Mouse (Mus musculus) natural killer cell, adult 2 months (primary cell): ENCODE measurements around the gene Prr7.
A peak's percentile ranks its signal among the peaks of the same experiment; 100 is the strongest.

Experiments
- DNase-seq, 2 experiments: peaks; one replicate each; pipeline ENCODE4 v3.0.0; 2022; ENCODE audit warnings: low spot score in 2 of 2

Gene Prr7

DNA sequence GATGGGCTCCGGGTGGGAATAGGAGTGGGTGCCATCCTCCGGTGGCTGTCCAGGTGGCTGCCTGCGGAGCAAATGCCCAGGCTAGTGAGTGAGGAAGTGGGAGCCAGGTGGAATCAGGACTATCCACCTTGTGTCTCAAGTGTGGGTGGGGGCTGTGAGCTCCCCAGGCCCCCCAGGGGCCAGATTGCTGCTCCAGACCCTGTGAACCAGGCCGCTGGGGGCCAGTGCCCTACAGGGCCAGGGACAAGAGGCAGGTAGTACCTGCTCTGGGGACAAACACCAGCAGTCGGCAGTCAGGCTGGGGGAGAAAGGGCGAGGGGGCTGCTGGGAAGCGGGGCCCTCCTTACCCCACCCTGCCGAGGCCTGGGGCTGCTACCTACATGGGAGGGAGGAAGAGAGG lies 12.2 kb downstream of the Prr7 start:
- DNase-seq, result no peak

DNA sequence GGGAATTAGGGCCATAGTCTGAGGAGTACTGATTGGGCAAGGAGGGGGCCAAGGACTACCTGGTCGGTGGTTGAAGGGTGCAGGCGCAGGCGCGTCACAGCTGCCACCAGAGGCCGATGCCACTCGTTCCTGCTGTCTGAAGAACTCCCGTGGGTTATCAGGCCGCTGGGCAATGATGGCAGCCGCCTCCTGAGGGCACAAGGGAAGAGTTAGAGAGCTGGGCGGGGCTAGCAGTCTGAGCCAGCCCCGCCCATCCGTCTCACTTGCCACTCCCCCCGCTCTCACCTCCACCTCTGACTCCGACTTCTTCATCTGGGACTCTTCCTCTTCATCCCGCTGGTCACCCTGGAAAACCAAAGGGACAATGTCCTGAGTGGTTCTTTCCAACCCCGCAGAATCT lies 13.4 kb downstream of the Prr7 start:
- no peak for DNase-seq

DNA sequence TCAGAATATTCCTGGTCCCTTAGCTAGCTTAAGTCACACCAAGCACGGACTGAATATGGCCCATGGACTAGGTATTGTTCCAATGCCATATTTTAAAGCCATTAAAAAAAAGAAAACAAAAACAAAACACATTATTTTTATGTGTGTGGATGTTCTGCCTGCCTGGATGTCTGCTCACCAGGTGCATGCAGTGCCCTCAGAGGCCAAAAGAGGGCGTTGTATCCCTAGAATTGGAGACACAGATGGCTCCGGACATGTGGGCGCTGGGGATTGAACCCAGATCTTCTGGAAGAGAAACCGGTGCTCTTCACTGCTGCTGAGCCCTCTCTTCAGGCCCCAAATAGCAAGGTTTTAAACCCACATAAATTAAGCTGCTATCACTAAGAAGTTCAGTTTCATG lies 14.0 kb downstream of the Prr7 start:
- peak in 1 of 2 experiments; percentile 45 for DNase-seq

DNA sequence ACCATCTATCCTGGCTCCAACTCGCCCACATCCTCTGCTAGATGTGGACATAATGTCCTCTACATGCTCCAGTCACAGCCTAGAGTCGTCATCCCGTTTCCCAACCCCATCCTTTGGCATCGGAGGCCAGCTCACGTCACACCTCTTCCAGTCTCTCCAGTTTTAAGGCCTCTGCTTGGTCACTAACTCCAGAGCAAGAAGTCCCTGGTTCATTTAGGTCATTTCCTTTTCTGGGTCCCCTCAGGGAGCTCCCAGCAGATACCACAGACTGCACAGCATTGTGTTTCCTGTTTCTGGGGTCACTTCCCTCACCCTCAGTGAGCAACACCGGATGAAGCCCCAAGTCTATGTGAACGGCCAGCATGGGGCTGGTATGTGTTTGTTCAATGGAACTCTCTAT lies 14.9 kb downstream of the Prr7 start:
- peak; percentile 53 to 64 for DNase-seq

DNA sequence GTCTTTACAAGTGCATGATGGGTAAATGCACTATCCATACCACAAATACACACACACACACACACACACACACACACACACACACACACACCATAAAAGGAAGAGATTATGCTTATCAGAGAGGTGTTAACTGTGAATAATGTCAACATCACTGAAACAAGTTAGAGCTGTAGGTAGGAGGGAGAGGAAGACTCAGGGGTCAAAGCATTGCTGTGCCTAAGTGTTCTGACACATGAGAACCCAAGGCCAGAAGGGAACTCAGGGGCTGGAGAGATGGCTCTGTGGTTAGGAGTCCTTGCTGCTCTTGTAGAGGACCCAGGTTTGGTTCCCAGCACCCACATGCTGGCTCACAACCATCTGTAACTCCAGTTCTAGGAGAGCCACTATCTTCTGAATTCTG lies 15.9 kb downstream of the Prr7 start:
- DNase-seq, result no peak

DNA sequence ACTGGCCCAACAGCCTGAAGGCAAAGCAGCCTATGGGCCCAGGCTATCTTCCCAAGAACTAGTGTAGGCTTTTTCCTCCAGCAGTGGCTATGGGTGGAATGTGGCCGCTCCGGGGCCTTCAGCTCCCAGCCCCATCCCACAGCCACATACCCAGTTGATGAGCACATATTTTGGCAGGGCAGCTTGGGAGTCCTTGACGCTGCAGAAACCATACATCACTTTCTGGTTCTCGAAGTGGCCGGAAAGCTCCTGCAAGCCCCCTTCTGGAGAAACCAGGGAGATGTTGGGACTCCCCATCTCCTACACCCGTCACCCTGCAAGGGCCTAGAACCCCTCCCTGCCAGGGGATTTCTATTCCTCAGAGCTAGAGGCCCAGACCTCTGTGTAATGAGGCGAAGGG lies 18.5 kb downstream of the Prr7 start:
- DNase-seq, result no peak

DNA sequence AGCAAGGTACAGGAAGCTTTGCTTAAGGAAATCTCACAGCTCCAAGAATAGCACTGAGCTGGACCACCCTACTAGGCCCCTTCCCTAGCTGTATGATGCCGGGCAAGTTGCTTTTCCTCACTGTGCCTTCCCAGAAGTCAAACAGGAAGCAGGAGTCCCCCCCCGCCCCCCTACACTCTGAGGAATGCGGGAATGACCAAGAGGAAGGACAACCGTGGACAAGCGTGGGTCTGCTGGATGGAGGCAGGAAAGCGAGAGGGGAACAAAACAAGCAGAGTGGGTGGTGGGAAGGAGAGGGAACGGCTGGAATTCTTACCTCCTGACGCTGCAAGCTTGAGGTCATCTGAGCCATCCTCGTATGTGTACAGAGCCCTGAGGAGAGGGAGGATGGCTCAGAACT lies 19.0 kb downstream of the Prr7 start:
- DNase-seq, result no peak

DNA sequence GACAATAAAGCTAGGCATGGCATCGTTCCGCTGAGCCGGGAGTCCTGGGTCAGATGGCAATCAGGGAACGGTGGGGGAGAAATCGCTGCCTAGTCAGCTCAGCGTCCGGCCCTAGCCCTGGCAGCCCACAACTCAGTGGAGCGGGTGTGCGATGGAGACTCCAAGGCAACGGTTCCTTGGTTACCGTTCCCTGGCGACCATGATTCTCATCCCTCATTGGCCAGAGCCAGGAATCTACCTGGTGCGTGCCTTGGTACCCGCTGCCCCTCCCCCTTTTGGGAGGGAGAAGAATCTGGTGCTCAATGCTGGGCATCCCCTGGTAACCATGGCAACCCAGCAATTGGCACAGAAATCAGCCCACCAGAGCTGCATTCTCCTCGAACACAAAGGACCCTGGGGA lies 19.5 kb downstream of the Prr7 start:
- no peak for DNase-seq

DNA sequence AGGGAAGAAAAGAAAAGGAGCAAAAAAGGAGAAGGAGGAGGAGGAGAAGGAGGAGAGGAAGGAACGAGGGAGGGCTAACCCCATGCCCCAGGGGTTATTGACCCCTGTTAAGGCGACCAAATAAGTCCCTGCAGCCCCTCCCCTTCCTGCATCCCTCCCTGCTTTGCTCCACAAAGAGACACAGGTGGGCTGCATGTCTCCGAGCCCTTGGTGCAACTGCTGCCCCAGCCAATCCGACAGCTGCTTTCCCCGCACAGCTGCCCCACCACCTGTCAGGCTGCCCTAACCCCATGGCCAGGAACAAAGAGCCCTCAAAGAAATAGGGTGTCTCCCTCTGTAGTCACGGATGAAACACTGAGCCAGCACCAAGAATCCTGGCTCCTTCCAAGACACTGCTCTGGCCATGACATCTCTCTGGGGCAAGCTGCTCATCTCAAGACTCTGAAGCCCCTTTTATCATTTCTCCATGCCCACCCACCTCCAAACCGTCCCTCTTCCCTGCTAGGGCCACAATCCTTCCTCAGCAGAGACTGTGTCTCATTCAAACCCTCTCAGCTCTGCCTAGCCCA lies 20.5 kb downstream of the Prr7 start:
- no peak for DNase-seq

DNA sequence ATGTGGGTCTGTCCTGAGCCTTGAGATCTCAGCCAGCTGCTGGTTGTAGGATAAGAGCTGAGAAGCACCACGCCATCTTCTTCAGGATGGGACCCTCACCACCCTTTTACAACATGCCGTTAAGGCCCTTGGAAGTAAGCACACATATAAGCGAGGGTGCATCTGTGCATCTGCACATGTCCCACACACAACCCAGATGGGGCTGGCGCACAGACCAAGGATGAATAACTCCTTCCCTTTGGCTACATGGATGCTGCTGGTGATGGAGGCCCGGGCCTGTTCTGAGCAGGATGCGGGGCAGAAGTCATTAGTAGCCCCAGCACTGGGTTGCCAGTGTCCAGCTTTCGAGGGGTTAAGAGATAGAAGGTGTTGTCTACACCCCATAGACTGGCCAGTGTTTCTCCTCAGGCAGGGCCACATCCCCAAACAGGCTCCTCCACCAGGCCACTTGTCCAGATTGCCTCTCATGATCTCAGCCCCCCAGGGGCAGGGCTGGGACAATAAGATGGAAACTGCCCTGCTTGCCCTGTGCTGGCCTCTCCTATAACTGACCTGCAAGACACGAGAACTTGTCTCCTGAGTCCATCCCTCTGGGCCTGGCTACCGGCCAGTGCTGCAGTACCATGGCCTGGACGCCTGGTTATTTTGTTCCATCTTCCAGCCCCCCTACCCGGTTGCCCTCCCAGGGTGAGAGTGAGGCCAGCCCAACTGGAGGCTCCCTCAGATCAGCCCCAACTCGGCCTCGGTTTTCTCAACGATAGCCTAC lies 22.1 kb downstream of the Prr7 start:
- DNase-seq, result no peak

DNA sequence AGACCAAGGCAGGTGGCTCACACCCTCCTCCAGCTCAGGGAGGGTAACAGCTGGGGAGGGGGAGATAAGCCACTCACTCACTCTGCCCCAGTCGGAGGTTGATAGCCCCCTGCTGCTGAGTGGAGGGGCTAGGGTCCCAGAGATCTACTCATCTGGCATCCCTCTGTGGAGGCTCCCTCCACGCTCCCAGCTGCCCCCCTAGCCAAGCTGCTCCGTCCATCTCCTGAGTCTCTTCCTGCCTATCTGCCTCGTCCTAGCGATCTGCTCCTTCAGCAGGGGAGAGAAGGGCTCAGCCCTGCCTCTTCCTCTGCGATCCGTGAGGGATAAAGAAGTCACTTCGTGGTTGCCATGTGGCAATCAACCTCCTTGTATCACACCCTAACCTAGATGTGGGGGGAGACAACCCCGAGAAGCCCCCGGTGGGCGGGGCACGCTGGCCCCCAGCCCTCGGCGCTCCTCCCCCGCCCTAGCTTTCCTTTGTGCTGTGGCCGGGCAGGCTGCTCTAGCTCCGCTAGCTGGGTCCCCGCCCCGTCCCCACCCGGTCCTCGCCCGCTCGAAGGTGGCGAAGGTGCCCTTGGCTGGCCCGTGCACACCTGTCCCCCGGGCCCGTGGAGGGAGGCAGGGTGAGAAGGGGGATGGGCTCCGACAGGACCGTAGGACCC lies 23.0 kb downstream of the Prr7 start:
- no peak for DNase-seq

DNA sequence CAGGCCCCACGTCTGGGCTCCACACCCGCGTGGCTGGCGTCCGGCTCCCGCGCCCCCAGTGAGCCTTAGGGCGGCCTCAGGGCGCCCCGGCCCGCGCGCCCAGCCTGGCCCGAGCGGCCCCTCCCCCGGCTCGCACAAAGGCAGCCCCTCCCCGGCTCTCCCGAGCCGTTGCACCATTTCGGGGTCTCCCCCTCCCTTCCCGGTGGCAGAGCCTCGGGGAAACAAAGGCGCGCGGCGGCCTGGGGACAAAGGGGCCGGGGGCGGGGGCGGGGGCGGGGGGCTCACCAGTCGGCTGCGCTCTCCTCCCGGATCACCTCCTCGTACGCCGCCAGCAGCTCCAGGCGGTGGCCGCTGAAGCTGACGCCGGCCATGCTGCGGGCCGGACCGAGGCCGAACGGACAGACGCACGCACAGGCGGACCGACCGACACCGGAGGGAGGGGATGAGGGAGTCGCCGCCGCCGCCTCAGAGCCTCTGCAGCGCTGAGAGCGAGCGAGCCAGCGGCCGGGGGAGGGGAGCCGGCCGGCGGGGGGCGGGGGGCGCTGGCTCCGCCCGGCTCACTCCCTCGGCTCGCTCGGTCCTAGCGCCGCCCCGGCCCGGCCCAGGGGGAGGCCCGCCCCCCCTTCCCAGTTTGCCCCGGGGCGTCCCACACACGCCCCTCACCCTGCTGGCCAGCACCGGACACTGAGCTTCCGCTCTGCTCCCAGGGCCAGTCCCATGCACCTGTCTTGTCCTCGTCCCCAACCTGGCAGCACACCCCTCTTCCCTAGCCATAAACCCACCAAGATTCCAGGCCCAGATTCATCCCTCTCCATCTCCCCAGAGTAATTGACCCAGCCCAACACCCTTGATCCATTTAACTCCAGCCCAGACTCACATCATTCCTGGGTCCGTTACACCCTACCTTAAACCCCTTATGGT lies 23.8 kb downstream of the Prr7 start, which contains the start of gene Dbn1:
Gene Dbn1, minus strand, starts transcription at position 534 of the 921 bp plus-strand sequence.
- no peak for DNase-seq

DNA sequence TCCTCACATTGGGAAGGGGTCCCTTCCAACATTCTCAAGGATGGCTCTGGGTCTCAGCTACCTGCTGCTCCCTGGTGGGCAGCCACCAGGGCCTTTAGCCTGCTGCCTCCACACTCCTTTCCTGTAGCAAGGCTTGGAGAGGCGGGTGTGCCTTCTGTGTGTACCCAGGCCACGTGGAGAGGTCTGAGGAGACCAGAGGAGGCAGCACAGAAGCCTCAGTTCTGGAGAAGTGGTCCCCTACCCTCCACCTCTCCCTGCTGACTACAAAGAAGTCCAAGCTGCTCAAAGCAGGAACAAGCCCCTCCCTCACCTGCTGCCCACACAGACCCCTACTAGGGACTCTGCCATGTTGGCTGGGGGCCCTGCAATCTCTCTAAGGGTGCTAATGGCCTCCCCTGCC lies 30.2 kb downstream of the Prr7 start:
- no peak for DNase-seq

DNA sequence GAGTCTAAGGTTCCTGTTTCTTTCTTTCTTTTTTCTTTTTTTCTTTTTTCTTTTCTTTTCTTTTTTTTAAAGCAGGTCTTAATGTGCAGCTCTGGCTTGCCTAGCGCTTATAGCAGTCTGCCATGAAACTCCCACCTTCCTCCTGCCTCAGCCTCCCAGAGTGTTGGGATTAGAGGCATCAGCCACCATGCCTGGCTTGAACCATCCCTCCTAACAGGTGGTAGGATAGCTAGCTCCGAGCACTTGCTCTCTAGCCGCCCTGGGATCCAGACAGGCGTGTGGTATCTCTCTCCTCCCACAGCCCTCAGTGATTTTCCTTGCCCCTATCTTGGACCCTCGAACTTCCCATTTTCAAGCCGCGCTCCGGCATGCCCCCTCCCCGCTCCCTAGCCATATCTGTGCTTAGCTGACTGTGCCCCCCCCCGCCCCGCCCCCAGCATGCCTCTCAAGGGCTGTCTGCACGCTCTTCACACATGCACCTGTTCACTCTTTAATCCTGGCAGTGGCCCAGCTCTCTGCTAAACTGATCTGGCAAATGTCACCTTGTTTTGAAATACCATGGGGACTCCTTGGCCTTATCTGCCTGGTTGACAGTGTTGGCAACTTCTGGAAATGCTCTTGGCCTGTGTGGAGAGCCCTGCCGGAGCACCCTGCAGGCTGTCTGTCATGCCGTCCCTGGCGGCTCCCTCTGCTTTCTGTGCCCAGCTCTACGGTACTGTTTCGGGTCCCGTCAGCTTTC lies 31.0 kb downstream of the Prr7 start:
- DNase-seq, result no peak

DNA sequence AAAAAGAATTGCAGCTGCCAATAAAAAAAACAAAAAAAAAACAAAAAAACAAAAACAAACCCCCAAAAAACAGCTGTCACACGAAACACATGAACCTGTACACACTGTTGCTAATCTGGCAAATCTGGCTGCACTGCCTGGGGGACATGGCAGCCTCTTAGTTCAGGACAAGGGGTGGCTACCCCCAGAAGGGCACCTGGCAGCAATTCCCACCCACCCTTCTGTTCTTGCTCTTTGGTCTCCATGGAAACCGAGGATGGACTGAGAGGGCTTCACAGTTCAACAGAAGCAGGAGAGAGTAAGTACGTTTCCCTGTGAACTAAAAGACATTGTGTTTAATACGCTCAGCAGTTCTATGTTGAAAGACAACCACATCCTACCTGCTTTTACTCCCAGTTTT lies 31.6 kb downstream of the Prr7 start:
- DNase-seq, result no peak

DNA sequence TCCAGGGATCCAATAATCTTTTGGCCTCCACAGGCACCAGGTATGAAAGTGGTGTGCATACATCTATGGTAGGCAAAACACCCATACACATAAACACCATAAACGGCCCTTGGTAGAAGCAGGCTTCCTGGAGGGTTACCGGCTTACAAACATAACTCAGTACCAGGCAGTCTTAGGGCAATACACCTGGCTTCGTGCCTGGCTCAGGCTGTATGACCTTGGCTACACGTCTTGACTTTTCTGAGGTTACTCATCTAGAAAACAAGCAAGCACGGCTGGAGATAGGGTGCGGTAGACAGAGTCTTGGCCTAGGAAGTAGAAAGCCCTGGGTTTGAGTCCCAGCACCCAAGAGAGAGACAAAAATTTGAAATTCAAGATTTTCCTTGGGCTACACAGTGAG lies 32.6 kb downstream of the Prr7 start:
- DNase-seq, result no peak

DNA sequence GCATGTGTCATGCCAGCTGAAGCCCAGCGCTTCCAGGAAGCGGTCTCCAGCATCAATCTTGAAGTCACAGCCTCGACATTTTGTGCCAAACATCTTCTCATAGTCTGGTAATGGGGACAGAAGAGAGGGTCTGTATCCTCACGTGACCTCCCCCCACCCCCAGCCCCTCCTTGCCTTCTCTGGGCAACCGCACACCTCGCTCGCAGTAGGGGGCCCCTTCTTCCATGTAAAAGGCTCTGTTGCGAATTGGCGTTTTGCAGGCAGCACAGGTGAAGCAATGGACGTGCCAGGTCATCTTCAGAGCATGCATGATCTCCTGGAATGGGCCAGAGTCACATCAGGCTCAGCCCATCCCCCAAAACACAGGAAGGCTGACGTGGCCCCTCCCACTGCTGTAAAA lies 34.8 kb downstream of the Prr7 start:
- no peak for DNase-seq

DNA sequence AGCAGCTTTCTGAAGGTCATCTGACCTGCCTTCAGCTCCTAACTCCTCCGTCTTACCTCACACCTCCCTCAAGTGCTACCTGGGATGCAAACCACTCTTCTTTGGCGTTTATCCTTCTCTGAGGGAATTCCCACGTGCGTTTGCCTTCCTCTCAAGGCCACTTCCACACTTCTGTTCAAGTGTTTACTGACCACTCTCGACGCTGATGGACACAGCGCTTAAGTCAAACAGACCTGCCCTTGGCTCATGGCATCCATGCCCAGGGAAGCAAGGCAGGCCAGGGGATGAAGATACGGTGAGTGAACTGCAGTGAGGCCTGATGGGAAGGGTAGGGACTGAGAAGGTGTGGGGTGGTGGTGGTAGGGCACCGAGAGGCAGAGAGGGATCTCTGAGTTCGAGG lies 36.5 kb downstream of the Prr7 start:
- DNase-seq, result no peak

DNA sequence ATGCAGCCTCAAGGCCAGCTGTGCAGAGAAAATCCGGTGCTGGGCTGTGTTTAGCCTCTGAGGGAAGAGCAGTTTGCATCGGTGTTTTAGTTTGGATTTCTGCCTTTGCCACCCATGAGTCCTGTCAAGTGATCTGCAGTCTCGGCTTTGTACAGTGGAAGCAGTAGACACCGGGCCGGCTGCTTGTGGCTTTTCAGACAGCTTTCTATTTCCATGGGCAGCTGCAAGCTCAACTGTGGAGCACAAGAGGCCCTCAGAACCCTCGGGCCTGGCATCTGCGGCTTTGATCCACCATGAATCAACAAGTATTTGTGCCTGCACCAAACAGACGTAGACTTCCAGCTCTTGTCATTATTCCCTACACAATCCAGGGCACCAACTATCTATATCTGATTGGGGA lies 38.3 kb downstream of the Prr7 start:
- no peak for DNase-seq

DNA sequence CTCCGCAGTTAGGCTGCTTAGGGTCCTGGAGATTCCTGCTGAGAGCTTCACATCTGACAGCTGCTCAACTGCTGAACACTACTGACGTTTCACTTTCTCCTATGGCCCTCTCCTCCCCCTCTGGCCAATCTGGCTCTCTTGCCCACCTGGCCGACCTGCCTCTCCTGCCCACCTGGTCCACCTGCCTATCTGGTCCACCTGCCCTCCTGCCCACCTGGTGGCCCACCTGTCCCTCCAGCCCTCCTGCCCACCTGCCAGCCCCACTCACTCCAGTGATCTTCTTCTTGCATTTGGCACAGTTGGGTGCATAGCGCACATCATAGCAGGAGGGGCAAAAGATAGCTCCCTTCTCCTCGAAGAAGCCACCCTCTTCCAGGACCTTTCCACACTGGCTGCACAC lies 40.3 kb downstream of the Prr7 start:
- no peak for DNase-seq

DNA sequence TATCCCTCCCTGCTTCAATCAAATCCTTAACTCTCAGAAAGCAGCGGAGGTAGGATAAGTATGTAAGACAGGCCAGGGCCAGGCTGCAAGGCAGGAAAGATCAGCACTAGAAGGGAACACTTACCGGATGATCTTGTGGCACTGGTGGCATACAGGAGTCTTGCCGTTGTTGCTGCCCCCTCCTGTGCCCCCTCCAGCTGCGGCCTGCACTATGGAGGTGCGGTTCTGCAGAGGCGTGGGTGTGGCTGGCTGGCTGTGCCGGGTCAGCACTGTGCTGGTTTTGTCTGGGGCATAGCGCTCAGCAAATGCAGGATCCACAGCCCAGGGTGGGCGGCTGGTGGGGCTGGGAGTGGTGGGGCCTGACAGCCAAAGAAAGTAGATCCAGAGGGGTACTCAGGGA lies 41.7 kb downstream of the Prr7 start:
- DNase-seq, result no peak

DNA sequence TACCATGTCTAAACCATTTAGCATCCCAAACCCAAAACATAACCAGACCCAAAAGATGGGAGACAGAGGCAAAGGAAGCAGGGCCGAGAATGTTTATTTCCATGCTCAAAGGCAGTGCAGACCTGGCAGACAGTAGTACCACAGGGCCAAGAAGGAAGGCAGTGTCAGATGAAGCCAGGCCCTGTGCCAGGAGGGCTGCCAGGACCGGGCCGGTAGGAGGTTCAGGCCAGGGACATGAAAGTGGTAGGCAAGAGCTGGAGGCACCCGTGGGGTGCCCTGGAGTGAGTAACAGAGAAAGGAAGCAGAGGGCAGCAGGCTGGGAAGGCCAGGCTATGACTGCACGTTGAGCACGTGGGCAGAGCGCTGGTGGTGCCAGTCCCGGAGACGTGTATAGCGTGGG lies 42.6 kb downstream of the Prr7 start:
- no peak for DNase-seq
